Mouse (Mus musculus): ENCODE measurements around the gene Tppp. TPM values are rescaled to one million over a fixed set of nuclear protein-coding genes. Genes with fewer than 3 reads are reported as not detected.

Tppp gene
- polyA plus RNA-seq (2014; fragmentation: Illumina TruSeq; extraction: RNeasy Lipid Tissue Mini Kit (QIAGEN cat#74804); ENCODE audit: low read depth, low replicate concordance): 90.2 TPM

DNA sequence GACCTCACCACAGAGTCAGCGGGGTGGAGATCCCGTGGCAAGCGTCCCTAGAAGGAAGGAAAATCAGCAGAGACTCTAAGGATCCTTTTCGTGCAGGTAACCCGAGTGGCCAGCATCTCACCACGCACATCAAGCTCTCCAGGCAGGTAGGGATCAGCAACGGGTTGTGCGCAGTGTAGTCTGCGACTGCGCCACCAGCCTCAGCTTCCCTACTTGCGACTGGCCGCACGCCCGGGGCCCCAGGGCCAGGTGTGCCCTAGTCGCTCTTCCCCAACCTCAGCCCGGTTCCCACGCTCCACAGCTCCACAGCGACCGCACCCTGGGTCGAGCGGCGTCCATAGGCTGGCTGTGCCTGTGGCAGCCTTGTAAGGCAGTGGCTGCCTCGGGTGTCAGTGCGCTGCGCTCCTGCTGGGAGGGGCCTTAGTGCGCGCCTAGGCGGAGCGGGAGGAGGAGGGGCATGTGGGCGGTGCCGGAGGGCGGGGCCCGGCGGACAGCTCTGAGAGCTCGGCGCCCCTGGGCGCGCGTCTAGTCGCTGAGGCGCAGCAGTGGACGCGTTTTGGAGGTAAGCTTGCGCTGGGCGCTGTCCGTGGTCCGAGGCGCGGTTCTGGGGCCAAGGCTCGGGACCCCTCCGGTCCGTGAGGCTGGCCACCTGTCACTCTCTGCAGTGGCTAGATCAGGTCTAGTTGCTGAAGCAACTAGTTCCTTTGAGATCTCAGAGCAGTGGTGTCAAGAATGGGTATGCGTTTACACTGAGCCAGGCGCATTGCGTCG is at the start of gene Tppp:
Tppp (plus strand) TSS at position 460 of the 771 bp plus-strand sequence.

DNA sequence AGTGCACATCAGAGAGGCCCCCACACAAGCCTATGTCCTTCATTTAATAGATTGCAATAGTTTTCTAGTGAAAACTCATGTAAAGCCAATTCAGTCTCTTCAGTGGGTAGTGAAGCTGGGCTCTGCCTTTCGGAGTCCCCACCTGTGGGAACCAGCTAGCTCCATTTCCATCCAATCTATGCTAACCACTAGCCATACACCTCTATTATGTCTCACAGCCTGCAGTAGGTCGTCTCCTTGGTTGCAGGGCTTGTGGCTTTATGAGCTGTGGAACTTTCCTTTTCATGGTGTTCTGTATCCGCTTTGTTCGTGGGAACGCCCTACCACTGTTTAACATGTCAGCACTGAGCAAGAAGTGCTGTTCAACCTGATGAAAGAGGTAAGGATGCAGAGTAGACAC is 45.7 kb upstream of the Tppp start, which contains the start of gene Zdhhc11:
Zdhhc11 (plus strand) TSS at position 301 of the 400 bp plus-strand sequence.

DNA sequence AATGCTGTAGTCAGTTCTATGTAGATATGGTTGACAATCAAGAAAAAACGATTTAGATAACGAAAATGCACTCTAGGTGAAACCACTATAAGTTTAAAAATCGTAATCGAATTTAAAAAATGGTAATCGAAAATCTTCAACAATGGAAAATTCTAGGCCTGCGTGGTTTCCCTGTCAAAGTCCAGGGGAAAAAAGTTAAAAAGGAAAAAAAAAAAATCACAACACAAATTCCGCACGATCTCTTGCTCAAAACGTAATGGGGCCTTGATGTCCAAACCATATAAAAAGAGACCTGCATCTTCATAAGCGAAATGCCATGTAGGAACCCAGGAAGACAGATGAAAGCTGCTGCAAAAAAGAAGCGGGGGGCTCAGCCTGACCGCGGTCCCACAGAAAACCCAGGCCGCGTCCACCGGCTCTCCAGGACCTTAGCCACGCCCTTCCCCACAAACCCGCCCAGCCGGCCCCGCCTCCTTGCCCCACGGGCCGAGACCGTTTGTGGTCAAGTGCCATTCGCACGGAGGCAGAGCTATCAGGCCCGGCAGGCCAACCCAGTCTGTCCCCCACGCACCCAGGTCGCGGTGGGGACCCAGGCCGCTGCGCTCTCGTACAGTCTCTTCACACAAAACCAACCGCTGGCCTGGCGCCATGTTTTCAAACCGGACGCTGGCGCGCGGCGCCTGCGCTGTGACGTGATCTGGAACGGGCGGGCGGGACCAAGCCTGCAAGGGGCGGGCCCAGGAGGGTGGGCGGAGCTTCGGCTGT is 52.6 kb downstream of the Tppp start, which contains the start of gene Cep72:
Cep72 (minus strand) TSS at position 687 of the 765 bp plus-strand sequence.

Other genes with a start within 250 kb of the Tppp start
- gene Nkd2, start 161.8 kb upstream of the Tppp start, polyA plus RNA-seq (2014; fragmentation: Illumina TruSeq; extraction: RNeasy Lipid Tissue Mini Kit (QIAGEN cat#74804); ENCODE audit: low read depth, low replicate concordance): 3.6 TPM
- gene Trip13, start 71.6 kb upstream of the Tppp start, polyA plus RNA-seq (2014; fragmentation: Illumina TruSeq; extraction: RNeasy Lipid Tissue Mini Kit (QIAGEN cat#74804); ENCODE audit: low read depth, low replicate concordance): 10.9 TPM
- 47.1 TPM for gene Brd9, start 71.6 kb upstream of the Tppp start, polyA plus RNA-seq (2014; fragmentation: Illumina TruSeq; extraction: RNeasy Lipid Tissue Mini Kit (QIAGEN cat#74804); ENCODE audit: low read depth, low replicate concordance)
- gene Zdhhc11, start 45.6 kb upstream of the Tppp start, polyA plus RNA-seq (2014; fragmentation: Illumina TruSeq; extraction: RNeasy Lipid Tissue Mini Kit (QIAGEN cat#74804); ENCODE audit: low read depth, low replicate concordance): not detected
- gene Cep72, start 52.9 kb downstream of the Tppp start, polyA plus RNA-seq (2014; fragmentation: Illumina TruSeq; extraction: RNeasy Lipid Tissue Mini Kit (QIAGEN cat#74804); ENCODE audit: low read depth, low replicate concordance): 5.3 TPM
- gene Slc9a3, start 112.0 kb downstream of the Tppp start, polyA plus RNA-seq (2014; fragmentation: Illumina TruSeq; extraction: RNeasy Lipid Tissue Mini Kit (QIAGEN cat#74804); ENCODE audit: low read depth, low replicate concordance): 53.0 TPM
- 36.0 TPM for gene Exoc3, start 199.3 kb downstream of the Tppp start, polyA plus RNA-seq (2014; fragmentation: Illumina TruSeq; extraction: RNeasy Lipid Tissue Mini Kit (QIAGEN cat#74804); ENCODE audit: low read depth, low replicate concordance)